Mouse (Mus musculus) C2C12 (cell line): Measurements from ENCODE around the gene Timp2.
A peak's percentile ranks its signal among the peaks of the same experiment; 100 is the strongest.

Experiments used
- CEBPB ChIP-seq: IDR thresholded peaks from one replicate; pipeline ENCODE4 v1.6.1; 2011; ENCODE audit warnings: low read depth, mild to moderate bottlenecking, control low read depth, moderate library complexity
- CTCF ChIP-seq: IDR thresholded peaks from one replicate; pipeline ENCODE4 v1.5.1; 2011; ENCODE audit not compliant: control insufficient read depth, insufficient read depth, insufficient read length
- FOSL1 ChIP-seq: IDR thresholded peaks from one replicate; pipeline ENCODE4 v1.8.0; 2011; ENCODE audit warnings: mild to moderate bottlenecking, low read length; ENCODE audit not compliant: poor library complexity, insufficient read depth, severe bottlenecking
- MAX ChIP-seq: IDR thresholded peaks from one replicate; pipeline ENCODE4 v1.6.1; 2011; ENCODE audit warnings: mild to moderate bottlenecking, control low read depth
- MYOD1 ChIP-seq: IDR thresholded peaks from one replicate; pipeline ENCODE4 v1.6.1; 2011; ENCODE audit warnings: low read depth; ENCODE audit not compliant: control insufficient read depth, insufficient read length
- MYOG ChIP-seq: IDR thresholded peaks from one replicate; pipeline ENCODE4 v1.6.1; 2011; ENCODE audit not compliant: control insufficient read depth, insufficient read length; ENCODE audit errors: extremely low read depth
- USF1 ChIP-seq: IDR thresholded peaks from one replicate; pipeline ENCODE4 v1.6.1; 2011; ENCODE audit warnings: low read depth, mild to moderate bottlenecking, control low read depth, moderate library complexity

- TF ChIP-seq CTCF: peak; percentile 26
- no peak for TF ChIP-seq MAX
- no peak for TF ChIP-seq FOSL1
- TF ChIP-seq MYOG: no peak
- no peak for TF ChIP-seq CEBPB
- TF ChIP-seq MYOD1: no peak
- TF ChIP-seq USF1: no peak
Measured at GRCm38 (mm10) chr11:118355205-118355604, 335 bp downstream of the Timp2 start.
